Mouse (Mus musculus) cerebellum, adult 18-20 months (tissue): ENCODE measurements at regions not wholly inside any gene's neighbourhood (a gene's known extent, or its start where the extent isn't known, plus 50 kb on each side); places are given as distances from the start of the nearest gene placed in this dataset.
"Not testable (repeated sequence)": the region's sequence is repeated elsewhere in the genome, so short reads cannot be mapped to it uniquely, and the experiment has no call there.

Source experiments
- DNase-seq, 2 experiments: peaks; one replicate each; pipeline ENCODE4 v3.0.0; 2021

GRCm38 (mm10) chr8:8973334-8973733 lies 283.0 kb upstream of the Arglu1 start:
- DNase-seq = no peak

GRCm38 (mm10) chr8:8970776-8971175 lies 280.5 kb upstream of the Arglu1 start:
- no peak for DNase-seq

- no peak for DNase-seq
Observed at GRCm38 (mm10) chr8:8970346-8970745, 280.0 kb upstream of the Arglu1 start.

- DNase-seq = no peak
Observed at GRCm38 (mm10) chr8:8969112-8969950, 279.0 kb upstream of the Arglu1 start.

GRCm38 (mm10) chr8:8966658-8967048 lies 276.3 kb upstream of the Arglu1 start:
- DNase-seq = no peak

- DNase-seq = no peak
Observed at GRCm38 (mm10) chr8:8965983-8966657, 275.8 kb upstream of the Arglu1 start.

GRCm38 (mm10) chr8:8960221-8960620 lies 269.9 kb upstream of the Arglu1 start:
- no peak for DNase-seq

GRCm38 (mm10) chr8:8959787-8960093 lies 269.4 kb upstream of the Arglu1 start:
- DNase-seq = no peak

- DNase-seq = no peak
Observed at GRCm38 (mm10) chr8:8959021-8959786, 268.9 kb upstream of the Arglu1 start.

GRCm38 (mm10) chr8:8958140-8958539 lies 267.8 kb upstream of the Arglu1 start:
- DNase-seq = not testable (repeated sequence)

GRCm38 (mm10) chr8:8952212-8952611 lies 261.9 kb upstream of the Arglu1 start:
- DNase-seq = no peak

GRCm38 (mm10) chr8:8951186-8951585 lies 260.9 kb upstream of the Arglu1 start:
- no peak for DNase-seq

GRCm38 (mm10) chr8:8947516-8948161 lies 257.3 kb upstream of the Arglu1 start:
- no peak for DNase-seq

- DNase-seq = no peak
Observed at GRCm38 (mm10) chr8:8942991-8943390, 252.7 kb upstream of the Arglu1 start.

GRCm38 (mm10) chr8:8940899-8941298 lies 250.6 kb upstream of the Arglu1 start:
- DNase-seq = no peak

GRCm38 (mm10) chr8:8938536-8938935 lies 248.2 kb upstream of the Arglu1 start:
- no peak for DNase-seq

- no peak for DNase-seq
Observed at GRCm38 (mm10) chr8:8932466-8932865, 242.1 kb upstream of the Arglu1 start.

GRCm38 (mm10) chr8:8931746-8932145 lies 241.4 kb upstream of the Arglu1 start:
- DNase-seq = no peak

- no peak for DNase-seq
Observed at GRCm38 (mm10) chr8:8928074-8928862, 237.9 kb upstream of the Arglu1 start.

GRCm38 (mm10) chr8:8921446-8921845 lies 231.1 kb upstream of the Arglu1 start:
- no peak for DNase-seq

- DNase-seq = no peak
Observed at GRCm38 (mm10) chr8:8919582-8920503, 229.5 kb upstream of the Arglu1 start.
